Mouse (Mus musculus): ENCODE results near the gene Fam129c. TPM values are rescaled to one million over a fixed set of nuclear protein-coding genes. Genes with fewer than 3 reads are reported as not detected.

Fam129c gene
- 100 to 1,000 TPM; 128 to 172 TPM for total RNA-seq (2023)

GRCm38 (mm10) chr8:71597451-71597850, at the start of gene Fam129c:
Fam129c (plus strand) TSS chr8:71597648.

GRCm38 (mm10) chr8:71558071-71558957, 39.1 kb upstream of the Fam129c start, which contains the start of gene Tmem221:
Tmem221 (minus strand) TSS chr8:71558871.

GRCm38 (mm10) chr8:71566501-71566900, 30.9 kb upstream of the Fam129c start, which contains the start of gene Nxnl1:
Nxnl1 (minus strand) TSS chr8:71566601.

GRCm38 (mm10) chr8:71568387-71568937, 29.0 kb upstream of the Fam129c start, which contains the start of gene Slc27a1:
Slc27a1 (plus strand) TSS chr8:71568882.

GRCm38 (mm10) chr8:71591471-71592373, 5.7 kb upstream of the Fam129c start, which contains the start of gene Pgls:
Pgls (plus strand) TSS chr8:71592176.

GRCm38 (mm10) chr8:71610822-71611651, 13.6 kb downstream of the Fam129c start, which contains the start of gene Colgalt1:
Colgalt1 (plus strand) TSS chr8:71610998.

Other genes with a start within 250 kb of the Fam129c start
- gene Use1, start 230.8 kb upstream of the Fam129c start, total RNA-seq (2023), result 100 to 1,000 TPM; 258 to 270 TPM
- gene Ocel1, start 226.3 kb upstream of the Fam129c start, total RNA-seq (2023), result 10 to 100 TPM; 22.3 to 26.9 TPM
- gene Nr2f6, start 215.7 kb upstream of the Fam129c start, total RNA-seq (2023), result 10 to 100 TPM; 15.1 to 18.0 TPM
- gene Ushbp1, start 201.8 kb upstream of the Fam129c start, total RNA-seq (2023), result not detected
- 100 to 1,000 TPM in 1 of 2 experiments, 10 to 100 TPM in 1; 84.4 to 121 TPM for gene Babam1, start 200.8 kb upstream of the Fam129c start, total RNA-seq (2023)
- gene Ankle1, start 191.6 kb upstream of the Fam129c start, total RNA-seq (2023), result 1 to 10 TPM in 1 of 2 experiments, not detected in 1; 1.5 TPM
- 10 to 100 TPM; 11.8 to 15.0 TPM for gene Abhd8, start 134.0 kb upstream of the Fam129c start, total RNA-seq (2023)
- gene Mrpl34, start 132.7 kb upstream of the Fam129c start, total RNA-seq (2023), result 10 to 100 TPM; 32.9 to 38.4 TPM
- 100 to 1,000 TPM; 113 to 125 TPM for gene Dda1, start 128.4 kb upstream of the Fam129c start, total RNA-seq (2023)
- gene Ano8, start 111.7 kb upstream of the Fam129c start, total RNA-seq (2023), result 10 to 100 TPM; 13.9 to 14.8 TPM
- gene Gtpbp3, start 109.5 kb upstream of the Fam129c start, total RNA-seq (2023), result 10 to 100 TPM; 22.3 to 22.4 TPM
- gene Plvap, start 85.9 kb upstream of the Fam129c start, total RNA-seq (2023), result under 1 TPM in 1 of 2 experiments, not detected in 1; 0.27 TPM
- gene Ccdc194, start 71.9 kb upstream of the Fam129c start, total RNA-seq (2023), result not detected
- 10 to 100 TPM; 24.4 to 37.1 TPM for gene Bst2, start 60.2 kb upstream of the Fam129c start, total RNA-seq (2023)
- 10 to 100 TPM; 47.0 to 50.1 TPM for gene Mvb12a, start 54.7 kb upstream of the Fam129c start, total RNA-seq (2023)
- gene Tmem221, start 38.8 kb upstream of the Fam129c start, total RNA-seq (2023), result not detected
- gene Nxnl1, start 31.0 kb upstream of the Fam129c start, total RNA-seq (2023), result not detected
- 10 to 100 TPM; 10.2 to 10.8 TPM for gene Slc27a1, start 28.8 kb upstream of the Fam129c start, total RNA-seq (2023)
- gene Pgls, start 5.5 kb upstream of the Fam129c start, total RNA-seq (2023), result 100 to 1,000 TPM; 106 to 110 TPM
- gene Colgalt1, start 13.3 kb downstream of the Fam129c start, total RNA-seq (2023), result 100 to 1,000 TPM; 126 to 133 TPM
- gene Unc13a, start 74.1 kb downstream of the Fam129c start, total RNA-seq (2023), result 1 to 10 TPM in 1 of 2 experiments, under 1 TPM in 1; 0.12 to 1.9 TPM
- 10 to 100 TPM; 81.2 to 87.3 TPM for gene Jak3, start 78.6 kb downstream of the Fam129c start, total RNA-seq (2023)
- 10 to 100 TPM; 31.2 to 43.9 TPM for gene Insl3, start 91.6 kb downstream of the Fam129c start, total RNA-seq (2023)
- gene B3gnt3, start 104.1 kb downstream of the Fam129c start, total RNA-seq (2023), result under 1 TPM; 0.70 to 0.83 TPM
- gene Fcho1, start 128.1 kb downstream of the Fam129c start, total RNA-seq (2023), result 100 to 1,000 TPM; 204 to 208 TPM